ENCODE assay signal across 20 mouse cellular contexts in the genomic region with DNA sequence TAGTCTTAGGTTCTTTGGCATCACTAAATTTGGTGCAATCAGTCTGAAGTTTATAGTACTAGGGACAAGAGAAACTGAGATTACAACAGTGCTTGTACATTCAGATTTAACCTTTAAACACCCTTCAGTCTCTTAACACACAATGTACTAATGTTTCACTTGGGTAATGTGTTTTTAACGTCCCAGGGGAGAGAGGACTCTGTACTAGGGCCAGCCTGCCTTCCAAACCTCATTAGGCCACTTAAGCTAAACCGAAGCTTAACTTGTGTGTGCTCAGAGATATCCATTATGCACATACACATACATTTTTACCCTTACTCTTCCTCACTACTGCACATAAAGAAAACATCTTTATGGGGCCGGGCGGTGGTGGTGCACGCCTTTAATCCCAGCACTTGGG.
"Had no signal": no experiment of that assay in that cellular context is flagged by ENCODE, and none has a peak within 500 bp of the region (broad histone marks: within the 10 kb centered on the region; RNA-seq: fewer than 3 reads in every experiment).

No protein-coding gene starts in this region.

- H3K9ac ChIP-seq: limb, embryonic 13.5 days; liver, embryonic 14.5 days; midbrain, embryonic 13.5 days; neural tube, embryonic 13.5 days; stomach, embryonic 15.5 days had no signal

- H3K36me3 ChIP-seq: limb, embryonic 10.5 days; limb, embryonic 13.5 days; midbrain, embryonic 10.5 days; midbrain, embryonic 13.5 days; neural tube, embryonic 13.5 days; stomach, embryonic 15.5 days had no signal

- ATAC-seq: hindbrain, postnatal 0 days; intestine, postnatal 0 days; midbrain, embryonic 13.5 days; midbrain, embryonic 16.5 days had no signal

- H3K9me3 ChIP-seq: limb, embryonic 10.5 days; limb, embryonic 13.5 days; midbrain, embryonic 10.5 days; midbrain, embryonic 13.5 days; neural tube, embryonic 13.5 days; stomach, embryonic 15.5 days had no signal

- H3K4me2 ChIP-seq: limb, embryonic 13.5 days; midbrain, embryonic 13.5 days; stomach, embryonic 15.5 days had no signal

- DNase-seq: layer of hippocampus, adult 9-11 months; lung, adult 2 months; lung, postnatal 14 days; lung, postnatal 4 days; retina, postnatal 1 day; right cerebral cortex, postnatal 25 days; spleen, adult 18-20 months; thymus, postnatal 25 days had no signal

- H3K4me3 ChIP-seq: layer of hippocampus, adult 2 months; limb, embryonic 10.5 days; limb, embryonic 13.5 days; midbrain, embryonic 10.5 days; midbrain, embryonic 13.5 days; myocyte; neural tube, embryonic 13.5 days; stomach, embryonic 15.5 days had no signal

- H3K27ac ChIP-seq: hindbrain, postnatal 0 days; layer of hippocampus, adult 2 months; limb, embryonic 10.5 days; limb, embryonic 13.5 days; liver, embryonic 14.5 days; midbrain, embryonic 10.5 days; midbrain, embryonic 13.5 days; neural tube, embryonic 13.5 days; stomach, embryonic 15.5 days had no signal
